Mouse (Mus musculus) megakaryocyte-erythroid progenitor cell, adult 5-6 weeks (primary cell): ENCODE results near the gene Prdm1. TPM values are rescaled to one million over a fixed set of nuclear protein-coding genes. Genes with fewer than 3 reads are reported as not detected.

Experiments
- ATAC-seq: replicated peaks from 2 replicates; pipeline ENCODE4 v1.8.0; 2016; ENCODE audit warnings: mild to moderate bottlenecking, inconsistent platforms; ENCODE audit not compliant: severe bottlenecking, poor library complexity, low FRiP score, low TSS enrichment
- total RNA-seq, 2 experiments: library from RNA; stranded (forward) in 1 of 2; stranded (reverse) in 1 of 2; fragments of 200-1000, 215-1000 nt in 1 of 2; fragments of >200 nt in 1 of 2; fragmentation: Nextera tagmentation in 1 of 2; gene quantifications; 2 replicates each; pipeline ENCODE4 v1.2.3; 2014 to 2017

Prdm1 gene
- total RNA-seq, 2 experiments from 2014 or later = 0.48 TPM; not detected in 1

DNA sequence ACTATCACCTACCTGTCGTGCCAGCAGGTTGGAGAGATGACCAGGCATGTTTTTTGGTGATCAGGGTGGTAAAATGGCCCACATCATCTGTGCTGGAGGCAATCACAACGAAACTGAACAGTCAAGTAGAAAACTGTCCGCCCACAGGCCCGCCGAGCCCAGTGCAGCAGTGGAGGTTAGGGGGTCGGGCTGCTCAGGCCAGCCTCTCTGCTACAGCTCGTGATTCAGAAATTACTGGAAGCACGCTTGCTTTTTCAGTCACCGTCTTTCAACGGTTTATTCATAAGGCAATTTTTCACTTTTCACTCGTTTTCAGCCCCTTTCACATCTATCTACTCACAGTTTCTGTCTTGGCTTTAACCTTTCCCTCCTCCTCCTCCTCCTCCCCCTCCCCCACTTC is 96.1 kb downstream of the Prdm1 start:
- no peak for ATAC-seq

DNA sequence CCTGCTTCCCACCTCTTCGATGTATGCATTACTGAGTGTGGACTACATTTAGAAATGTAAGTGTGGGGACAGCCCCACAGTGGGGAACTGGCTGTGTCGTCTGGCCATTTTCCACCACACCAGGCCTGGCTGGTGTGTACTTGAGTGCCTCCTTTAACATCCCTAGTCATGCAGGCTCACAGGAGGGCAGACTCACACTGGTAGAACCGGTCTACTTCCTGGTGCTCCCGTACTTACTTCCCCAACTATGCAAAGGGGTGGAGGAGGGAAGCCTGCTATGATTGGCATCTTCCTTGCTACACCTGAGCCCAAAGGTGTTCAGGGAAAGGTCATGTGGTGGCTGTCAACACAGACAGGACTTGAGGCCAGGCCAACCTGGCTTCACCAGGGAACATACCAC is 96.6 kb downstream of the Prdm1 start:
- no peak for ATAC-seq

DNA sequence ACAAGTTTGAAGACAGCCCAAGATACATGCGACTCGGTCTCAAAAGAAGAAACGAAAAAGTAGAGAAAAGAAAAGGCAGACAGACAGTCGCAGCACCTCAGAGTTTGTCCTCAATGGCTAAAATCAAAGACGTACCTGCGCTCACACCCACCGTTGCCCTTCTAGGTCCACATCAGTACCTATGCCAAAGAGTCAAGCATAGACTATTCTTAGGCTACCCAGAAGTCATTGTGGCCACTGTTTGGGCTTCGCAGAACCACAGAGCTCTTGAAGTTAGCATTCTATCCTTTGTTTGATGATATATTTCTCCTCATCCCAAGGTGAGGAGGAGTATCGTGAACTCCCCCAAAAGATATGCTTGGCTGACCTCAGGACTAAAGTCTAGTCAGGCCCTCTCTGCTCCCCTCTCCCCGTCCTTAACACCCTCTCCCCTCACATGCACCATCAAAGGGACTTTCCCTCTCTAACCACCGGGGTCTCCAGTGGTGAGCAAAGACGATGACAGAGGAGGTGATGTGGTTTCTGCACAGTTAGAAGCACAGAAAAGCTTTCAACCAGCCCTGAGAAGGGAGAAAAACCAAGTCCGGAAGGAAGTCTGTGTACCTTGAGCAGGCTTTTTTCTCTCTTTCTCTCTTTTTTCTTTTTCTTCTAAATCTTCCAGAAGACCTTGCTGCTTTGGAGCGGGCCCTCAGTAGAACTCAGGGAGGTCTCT is 99.0 kb downstream of the Prdm1 start:
- no peak for ATAC-seq

DNA sequence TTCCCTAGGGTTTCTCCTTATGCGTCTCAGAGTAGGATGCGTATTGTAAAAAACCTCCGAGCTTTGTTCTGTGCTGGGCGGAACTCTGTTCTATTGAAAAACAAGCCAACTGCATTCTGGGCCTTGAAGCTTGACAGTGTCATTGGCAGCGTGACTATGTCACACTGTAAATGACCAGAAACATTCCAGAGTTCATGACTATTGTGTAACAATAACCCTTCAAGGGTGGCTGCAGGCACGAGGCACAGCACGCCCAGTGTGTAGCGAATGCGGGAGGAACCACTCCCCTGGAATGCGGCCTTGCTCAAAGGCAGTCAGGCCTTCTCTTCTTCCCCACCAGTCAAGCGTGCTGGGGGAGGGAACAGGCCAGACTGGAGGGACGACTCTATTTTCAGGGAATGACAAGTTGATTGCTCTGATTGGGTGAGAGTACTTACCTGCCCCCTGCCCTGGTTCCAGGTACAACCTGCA is 100.4 kb downstream of the Prdm1 start:
- no peak for ATAC-seq

DNA sequence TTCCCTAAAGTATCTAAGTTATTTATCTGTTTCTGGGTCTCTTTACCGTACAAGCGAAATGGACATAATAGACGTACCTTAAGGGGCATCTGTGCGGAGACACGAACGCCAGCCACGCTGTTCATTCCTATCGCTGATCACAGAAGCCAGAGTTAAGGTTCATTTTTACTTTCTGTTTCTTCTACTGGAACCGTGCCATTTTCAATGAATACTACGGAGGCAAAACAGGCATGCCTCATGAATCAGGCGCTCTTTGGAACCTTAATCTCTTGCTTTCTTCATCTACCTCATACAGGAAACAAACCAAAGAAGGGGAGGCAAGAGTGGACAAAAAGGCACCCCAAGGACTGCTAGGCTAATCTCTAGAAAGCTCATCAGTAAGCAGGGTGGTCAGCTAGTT is 100.9 kb downstream of the Prdm1 start:
- peak; percentile 80 for ATAC-seq

DNA sequence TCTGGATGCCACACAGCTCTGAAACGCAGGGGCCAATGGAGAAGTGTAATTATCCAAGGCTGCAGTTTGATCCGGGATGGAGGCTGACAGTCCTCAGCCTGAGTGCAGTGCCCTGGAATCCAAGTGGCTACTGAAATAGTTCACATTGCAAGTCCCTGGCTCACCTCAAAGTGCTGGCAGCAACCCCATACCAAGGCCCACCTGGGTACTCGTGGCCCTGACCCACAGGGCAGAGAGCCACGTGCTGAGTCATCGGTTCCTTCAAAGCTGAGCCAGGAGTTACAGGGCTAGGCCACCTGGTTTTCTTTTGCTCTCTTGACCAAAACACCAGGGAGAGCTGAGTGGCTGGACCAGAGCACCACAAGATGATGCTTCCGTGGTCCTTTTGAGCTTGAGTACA is 103.3 kb downstream of the Prdm1 start:
- no peak for ATAC-seq

DNA sequence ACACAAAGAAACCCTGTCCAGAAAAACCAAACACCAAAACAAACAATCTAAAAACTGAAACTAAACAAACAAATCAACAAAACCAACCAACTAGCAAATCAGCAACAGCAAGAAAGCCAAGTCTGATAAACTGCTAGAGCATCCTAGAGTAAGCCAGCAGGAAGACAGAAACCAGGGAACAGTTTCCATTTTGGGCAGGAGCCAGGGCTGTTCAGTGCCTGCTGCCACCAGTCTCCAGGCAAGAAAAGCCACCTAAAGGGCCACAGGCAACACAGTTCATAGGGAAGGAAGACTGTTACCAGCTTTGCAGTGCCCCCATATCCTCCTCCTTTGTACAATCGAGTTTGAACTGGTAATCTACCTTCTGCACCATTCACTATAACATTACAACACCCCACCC is 106.4 kb downstream of the Prdm1 start:
- no peak for ATAC-seq

DNA sequence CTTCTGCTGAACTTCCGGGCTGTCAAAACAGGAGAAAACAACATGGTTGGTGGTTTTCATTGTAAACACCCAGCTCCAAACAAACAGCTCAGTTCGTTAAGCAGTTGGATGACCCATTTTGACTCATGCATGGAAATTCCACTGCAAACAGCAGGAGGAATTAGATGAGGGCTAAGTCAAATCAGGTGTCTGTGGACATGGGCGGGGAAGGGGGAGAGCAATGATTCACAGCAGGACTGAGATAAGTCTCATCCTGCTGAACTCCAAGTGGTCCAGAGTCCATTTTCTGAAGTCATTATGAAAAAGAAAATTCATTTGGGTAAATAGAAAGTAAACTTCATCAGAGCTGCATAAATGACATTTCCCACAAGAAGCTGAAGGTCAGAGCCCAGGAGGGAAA is 108.1 kb downstream of the Prdm1 start:
- no peak for ATAC-seq

DNA sequence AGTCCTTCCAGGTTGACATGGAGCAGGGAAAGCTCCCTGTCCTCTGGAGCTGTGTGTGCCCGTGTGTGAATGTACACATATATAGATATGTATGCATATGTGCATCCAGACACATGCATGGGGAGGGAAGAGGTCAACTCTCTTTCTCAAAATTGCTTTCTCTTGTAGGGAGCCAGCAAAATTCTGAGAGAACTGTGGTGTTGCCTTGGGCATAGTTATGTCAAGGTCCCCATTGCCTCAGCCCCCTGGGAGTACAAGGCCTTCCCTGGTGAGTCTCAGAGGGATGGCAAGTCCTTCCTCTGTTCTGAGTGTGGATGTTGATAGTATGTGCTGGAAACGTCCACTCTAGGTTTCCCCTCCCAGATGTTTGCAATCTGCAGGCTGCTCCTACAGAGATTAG is 109.4 kb downstream of the Prdm1 start:
- ATAC-seq = no peak

DNA sequence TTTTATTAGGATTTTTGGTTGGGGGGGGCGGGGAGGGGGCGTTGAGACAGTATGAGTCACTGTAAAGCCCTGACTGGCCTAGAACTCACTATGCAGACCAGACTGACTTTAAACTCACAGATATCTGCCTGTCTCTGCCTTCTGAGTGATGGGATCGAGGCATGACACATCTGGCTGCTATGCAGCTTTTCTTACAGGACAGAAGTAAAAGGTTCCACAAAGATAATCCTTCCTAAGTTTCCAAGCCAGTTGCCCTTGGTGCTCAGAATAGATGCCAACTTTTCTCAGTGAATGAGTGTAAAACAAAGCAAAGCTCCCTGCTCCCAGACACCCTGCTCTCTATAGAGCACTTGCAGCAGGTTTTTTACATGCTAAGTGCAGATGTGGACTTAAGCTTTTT is 112.7 kb downstream of the Prdm1 start:
- no peak for ATAC-seq

DNA sequence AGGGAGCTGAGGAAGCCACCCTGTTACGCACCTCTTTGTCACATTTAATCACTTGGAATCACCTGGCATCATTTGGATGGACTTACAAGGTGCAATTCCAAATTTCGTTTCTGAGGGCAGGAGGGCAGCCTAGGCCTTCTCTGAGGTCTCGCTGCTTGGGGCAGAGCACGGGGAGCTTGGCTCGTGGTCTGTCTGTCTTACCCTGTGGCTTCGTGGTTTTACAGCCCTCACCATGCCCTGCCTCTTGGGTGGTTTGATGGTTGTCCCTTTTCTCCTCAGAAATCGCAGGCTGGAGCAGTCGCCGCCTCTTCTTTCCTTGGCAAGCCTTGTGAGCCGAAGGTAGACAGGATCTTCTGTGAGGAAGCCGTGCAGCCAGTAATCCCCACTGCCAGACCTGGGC is 118.3 kb downstream of the Prdm1 start:
- ATAC-seq = no peak

DNA sequence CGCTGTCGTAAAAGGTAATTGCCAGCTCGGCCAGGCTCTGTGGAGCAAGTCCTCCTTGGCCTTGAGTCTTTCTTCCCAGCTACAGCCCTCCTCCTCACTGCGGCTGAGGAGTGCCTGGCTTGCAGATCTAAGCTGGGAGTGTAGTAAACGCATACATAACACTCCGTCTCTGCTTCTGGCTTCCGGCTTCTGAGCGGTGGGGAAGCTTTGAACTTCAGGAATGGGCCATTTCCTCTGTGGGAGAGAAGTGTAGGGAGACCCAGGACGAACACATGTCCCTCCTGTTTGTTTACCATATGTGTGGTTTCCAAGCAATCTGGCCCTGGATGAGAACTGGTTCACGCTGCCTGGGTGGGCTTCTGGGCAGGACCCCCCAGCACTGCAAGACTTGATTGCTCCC is 119.2 kb downstream of the Prdm1 start:
- no peak for ATAC-seq

DNA sequence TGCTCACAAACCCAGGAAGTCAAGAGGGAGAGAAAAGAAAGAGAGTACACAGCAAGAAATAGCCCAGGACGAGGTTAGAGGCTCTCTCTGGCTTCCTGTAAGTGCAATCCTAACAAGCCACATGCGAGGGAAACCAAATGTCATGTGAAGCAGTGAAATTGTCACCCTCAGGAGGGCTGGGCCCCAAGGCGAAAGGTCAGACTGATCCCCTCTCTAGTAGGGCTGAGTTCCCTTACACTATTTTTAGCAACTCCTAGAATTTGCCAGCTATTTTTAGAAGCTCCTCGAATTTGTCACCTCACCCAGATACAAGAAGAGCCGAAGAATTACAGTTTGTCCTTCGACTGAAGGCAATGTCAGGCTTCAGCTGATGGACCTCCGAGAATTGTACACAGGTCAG is 124.9 kb downstream of the Prdm1 start:
- no peak for ATAC-seq

DNA sequence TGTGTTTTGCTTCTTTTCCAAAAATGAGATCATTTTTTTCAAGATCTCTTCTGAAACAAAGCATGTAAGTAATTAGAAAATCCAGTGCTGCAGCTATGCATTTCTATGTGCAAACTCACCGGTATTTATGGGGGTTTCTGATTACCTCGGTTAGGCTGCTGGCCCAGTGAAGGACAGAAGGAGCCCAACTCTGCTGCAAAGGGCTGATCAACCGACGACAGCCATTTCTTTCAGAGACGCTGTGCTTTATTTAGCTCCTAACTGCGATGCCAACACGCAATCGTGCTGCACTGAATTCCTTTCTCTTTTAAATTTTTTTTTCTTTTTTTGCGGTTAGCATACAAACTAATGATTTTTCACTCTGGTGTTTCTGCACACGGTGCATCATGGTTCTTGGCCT is 126.7 kb downstream of the Prdm1 start:
- no peak for ATAC-seq

DNA sequence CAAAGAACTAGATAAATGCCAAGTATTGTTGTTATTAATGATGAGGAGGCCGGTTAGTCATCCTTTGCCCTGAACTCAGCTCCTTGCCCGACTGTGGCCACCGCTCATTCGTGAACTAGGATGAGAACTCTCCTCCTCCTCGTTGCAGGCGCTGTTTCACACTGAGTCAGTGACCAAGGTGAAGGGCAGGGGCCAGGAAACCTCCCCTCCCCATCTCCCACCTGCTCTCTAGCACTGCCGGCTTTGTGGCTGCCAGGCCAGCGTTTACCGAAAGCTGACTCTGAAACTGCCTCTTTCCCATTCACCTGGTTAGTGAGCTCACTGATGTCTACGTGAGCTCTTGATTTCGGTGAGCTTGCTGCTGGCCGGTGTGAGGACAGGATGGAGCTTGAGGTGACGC is 127.7 kb downstream of the Prdm1 start:
- no peak for ATAC-seq

DNA sequence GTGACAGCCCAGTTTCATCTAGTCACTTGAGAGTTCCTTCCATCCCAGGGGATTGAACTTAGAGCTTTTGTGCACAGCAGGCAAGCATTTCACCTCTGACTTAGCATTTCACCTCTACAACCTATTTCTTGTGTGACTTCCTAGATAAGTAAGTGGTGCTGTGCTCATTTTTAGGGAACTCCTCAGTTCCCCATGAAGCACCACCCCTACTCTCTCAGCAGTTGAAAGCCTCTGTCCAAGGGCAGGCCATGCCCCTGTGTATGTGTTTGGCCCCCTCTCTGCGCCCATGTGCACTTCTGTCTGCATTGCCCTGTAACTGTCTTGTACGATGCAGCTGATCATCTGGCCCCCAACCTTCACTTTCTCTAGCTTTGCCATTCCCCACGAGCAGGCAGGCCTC is 128.2 kb downstream of the Prdm1 start:
- 0 out of 2 replicates have a peak, but pooled peaks have one; percentile 23 for ATAC-seq

DNA sequence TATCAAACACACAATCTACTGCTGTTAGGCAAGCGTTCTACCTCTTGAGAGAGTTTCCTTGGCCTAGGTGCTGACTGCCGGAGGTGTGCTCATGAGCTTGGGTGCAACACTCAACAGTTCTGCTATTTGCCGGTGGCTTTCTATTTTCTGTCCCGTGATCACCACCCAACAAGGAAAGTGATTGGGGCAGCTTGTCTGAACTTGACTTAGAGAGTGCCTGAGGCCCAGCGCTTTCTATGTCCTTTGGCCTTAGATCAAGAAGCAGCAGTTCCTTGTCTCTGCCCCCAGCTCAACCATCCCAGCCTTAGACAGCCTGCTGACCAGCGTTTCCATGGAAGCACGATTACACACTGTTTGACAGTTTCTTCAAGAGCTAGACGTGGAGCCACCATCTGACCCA is 135.4 kb downstream of the Prdm1 start:
- ATAC-seq = no peak

DNA sequence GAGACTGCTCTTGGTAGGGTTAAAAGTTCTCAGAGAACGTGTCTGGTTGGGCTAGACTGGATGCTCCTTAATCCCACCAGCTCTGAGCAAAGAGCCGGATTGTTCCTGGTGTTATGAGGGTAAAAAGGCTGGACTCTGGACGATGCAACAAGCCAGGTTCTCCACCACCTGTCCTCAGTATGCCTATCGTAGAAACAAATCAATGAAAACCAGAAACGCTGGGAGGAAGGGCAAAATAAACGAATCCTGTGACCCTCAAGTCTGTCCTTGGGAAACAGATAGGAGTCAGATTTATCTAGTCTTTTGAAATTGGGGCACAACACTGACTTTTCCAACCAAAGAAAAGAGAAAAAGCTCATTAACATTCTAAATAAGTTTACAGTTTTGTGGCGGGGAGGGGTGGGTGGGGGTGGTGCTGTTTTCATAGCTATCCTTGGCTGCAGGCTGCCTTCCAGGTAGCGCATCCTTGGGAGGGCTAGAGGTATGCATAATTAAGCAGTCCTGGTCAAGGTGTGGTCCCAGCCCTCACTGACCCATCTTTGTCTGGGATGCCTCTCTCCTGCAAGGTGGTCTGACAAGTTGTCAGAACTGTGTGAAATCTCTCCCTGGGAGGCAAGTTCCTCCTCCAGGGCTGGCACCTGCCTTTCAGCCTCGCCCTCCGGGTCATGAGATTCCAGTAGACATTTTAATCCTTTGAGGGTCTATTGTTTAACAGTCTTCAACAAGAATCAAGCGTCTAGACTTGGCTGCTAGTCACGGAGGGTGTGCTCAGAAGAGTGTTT is 136.6 kb downstream of the Prdm1 start:
- no peak for ATAC-seq

DNA sequence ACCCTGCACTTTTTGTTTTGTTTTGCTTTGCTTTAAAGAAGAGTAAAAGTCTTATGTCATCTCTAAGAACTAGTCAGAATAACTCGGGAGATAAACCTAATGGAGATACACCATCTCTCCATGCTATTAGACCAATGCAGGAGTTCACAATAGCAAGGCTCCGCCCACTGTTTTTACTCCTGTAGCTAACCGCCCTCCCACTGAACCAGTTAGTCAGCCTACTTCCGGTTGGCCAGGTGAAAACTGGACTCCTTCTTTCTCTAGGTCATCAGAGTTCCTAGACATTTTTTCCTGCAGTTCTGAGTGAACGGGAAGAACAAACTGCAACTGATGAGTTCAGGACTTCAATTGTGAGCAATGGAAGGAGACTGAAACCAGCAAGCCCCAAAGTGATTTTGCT is 138.0 kb downstream of the Prdm1 start:
- no peak for ATAC-seq

DNA sequence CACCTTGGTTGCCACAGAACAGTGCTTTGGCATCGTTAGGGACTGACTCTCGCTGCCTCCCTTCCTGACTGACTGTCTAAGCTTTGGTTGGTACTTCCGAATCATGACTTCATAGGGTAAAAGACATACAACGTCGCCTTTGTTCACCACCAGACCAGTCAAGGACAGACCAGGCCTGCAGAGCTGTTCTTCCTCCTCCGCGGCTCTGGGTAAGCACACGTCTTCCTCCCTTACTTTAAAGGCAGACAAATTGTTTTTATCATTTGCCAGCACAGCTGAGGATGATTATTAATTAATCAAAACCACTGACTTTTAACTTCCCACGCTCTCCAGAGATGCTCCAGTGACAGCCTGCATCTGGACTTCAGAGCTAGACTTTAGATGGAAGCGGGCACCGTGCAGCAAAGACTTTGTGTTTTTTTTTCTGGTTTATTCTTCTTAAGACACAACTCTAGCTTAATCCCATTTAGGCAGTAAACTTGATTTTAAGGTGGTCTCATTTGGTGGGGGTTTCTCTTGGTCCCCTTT is 139.5 kb downstream of the Prdm1 start:
- ATAC-seq = no peak
